Mouse (Mus musculus): ENCODE results near the gene Fdx1l. TPM values are rescaled to one million over a fixed set of nuclear protein-coding genes. Genes with fewer than 3 reads are reported as not detected.

The Fdx1l gene
- polyA plus RNA-seq, 1 experiment from 2014 or later = 53.2 TPM

DNA sequence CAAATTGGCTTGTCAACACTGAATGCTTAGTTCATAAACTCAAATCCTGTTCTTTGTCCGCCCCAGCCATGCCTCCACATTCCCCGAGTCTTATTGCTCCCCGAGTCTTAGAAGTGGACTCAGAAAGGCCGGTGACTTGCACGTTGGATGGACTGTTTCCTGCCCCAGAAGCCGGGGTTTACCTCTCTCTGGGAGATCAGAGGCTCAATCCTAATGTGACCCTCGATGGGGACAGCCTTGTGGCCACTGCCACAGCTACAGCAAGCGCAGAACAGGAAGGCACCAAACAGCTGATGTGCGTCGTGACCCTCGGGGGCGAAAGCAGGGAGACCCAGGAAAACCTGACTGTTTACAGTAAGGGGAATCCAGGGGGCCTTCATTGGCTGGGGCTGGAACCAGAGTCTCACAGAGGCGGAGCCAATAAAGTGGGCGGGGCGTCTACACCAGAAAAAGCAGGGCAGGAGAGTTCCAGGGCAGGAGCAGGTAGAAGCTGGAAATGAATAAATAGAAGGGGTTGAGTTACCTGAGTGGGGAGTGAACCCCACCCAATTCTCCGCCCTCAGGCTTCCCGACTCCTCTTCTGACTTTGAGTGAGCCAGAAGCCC, 38.8 kb downstream of the Fdx1l start:
- Histone ChIP-seq H3K4me1 (replicated peaks; ENCODE audit: control insufficient read depth, insufficient read depth, low read length) (peaks cover 6% of the 10 kb centered on the region), H3K27me3 (ENCODE audit: control insufficient read depth, insufficient read depth, low read length) (peaks cover 94% of the 10 kb centered on the region), H3K36me3 (ENCODE audit: control insufficient read depth, insufficient read depth, low read length) (no peaks in the 10 kb centered on the region), H3K4me2 (replicated peaks; ENCODE audit: low read depth, low read length) (no peak overlapping the region), H3K9me3 (ENCODE audit: control insufficient read depth, low read length) (no peaks in the 10 kb centered on the region), H3K9ac (ENCODE audit: low read depth, low read length) (no peak overlapping the region), H3K27ac (ENCODE audit: low read depth, low read length) (no peak overlapping the region), H3K4me3 (ENCODE audit: low read depth, low read length) (no peak overlapping the region)
- 3% methylated on average over 17 of the region's 17 CpGs for WGBS
- no peak for ATAC-seq (ENCODE audit: low FRiP score)
- DNase-seq (ENCODE audit: low spot score) = peak; percentile 40

DNA sequence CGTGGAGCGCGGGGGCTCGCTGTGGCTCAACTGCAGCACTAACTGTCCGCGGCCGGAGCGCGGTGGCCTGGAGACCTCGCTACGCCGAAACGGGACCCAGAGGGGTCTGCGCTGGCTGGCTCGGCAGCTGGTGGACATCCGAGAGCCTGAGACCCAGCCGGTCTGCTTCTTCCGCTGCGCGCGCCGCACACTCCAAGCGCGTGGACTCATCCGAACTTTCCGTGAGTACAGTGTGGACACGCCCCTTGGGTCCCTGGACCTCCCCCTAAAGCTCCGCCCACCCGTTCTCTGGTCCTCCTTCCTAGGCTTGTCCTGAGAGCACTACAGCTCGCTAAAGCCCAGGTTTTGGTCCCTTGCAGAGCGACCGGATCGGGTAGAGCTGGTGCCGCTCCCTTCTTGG, 40.3 kb downstream of the Fdx1l start:
- Histone ChIP-seq H3K27me3 (ENCODE audit: control insufficient read depth, insufficient read depth, low read length) (peaks cover 90% of the 10 kb centered on the region), H3K36me3 (ENCODE audit: control insufficient read depth, insufficient read depth, low read length) (no peaks in the 10 kb centered on the region), H3K4me1 (replicated peaks; ENCODE audit: control insufficient read depth, insufficient read depth, low read length) (peaks cover 6% of the 10 kb centered on the region), H3K4me2 (replicated peaks; ENCODE audit: low read depth, low read length) (peak overlapping the region; percentile 58), H3K27ac (ENCODE audit: low read depth, low read length) (no peak overlapping the region), H3K4me3 (ENCODE audit: low read depth, low read length) (peak overlapping the region; percentile 33), H3K9me3 (ENCODE audit: control insufficient read depth, low read length) (no peaks in the 10 kb centered on the region), H3K9ac (ENCODE audit: low read depth, low read length) (no peak overlapping the region; the same call in 1 of the 2 replicates)
- ATAC-seq (ENCODE audit: low FRiP score) = peak; percentile 33; the same call in 1 of the 2 replicates
- DNase-seq (ENCODE audit: low spot score) = peak; percentile 82
- WGBS = under 1% methylated on average over 31 of the region's 34 CpGs

GRCm38 (mm10) chr9:21032491-21032890, 40.9 kb downstream of the Fdx1l start:
- no peak overlapping the region; the same call in none of the 2 replicates for H3K4me2 ChIP-seq (replicated peaks; ENCODE audit: low read depth, low read length)
- H3K9me3 ChIP-seq (ENCODE audit: control insufficient read depth, low read length) = no peaks in the 10 kb centered on the region
- no peak overlapping the region for H3K27ac ChIP-seq (ENCODE audit: low read depth, low read length)
- peaks cover 84% of the 10 kb centered on the region for H3K27me3 ChIP-seq (ENCODE audit: control insufficient read depth, insufficient read depth, low read length)
- peak overlapping the region; percentile 40 for H3K4me3 ChIP-seq (ENCODE audit: low read depth, low read length)
- 2% methylated on average over 7 of the region's 7 CpGs for WGBS
- H3K9ac ChIP-seq (ENCODE audit: low read depth, low read length) = no peak overlapping the region
- ATAC-seq (ENCODE audit: low FRiP score) = no peak
- no peaks in the 10 kb centered on the region for H3K36me3 ChIP-seq (ENCODE audit: control insufficient read depth, insufficient read depth, low read length)
- H3K4me1 ChIP-seq (replicated peaks; ENCODE audit: control insufficient read depth, insufficient read depth, low read length) = peaks cover 6% of the 10 kb centered on the region
- no peak for DNase-seq (ENCODE audit: low spot score)

DNA sequence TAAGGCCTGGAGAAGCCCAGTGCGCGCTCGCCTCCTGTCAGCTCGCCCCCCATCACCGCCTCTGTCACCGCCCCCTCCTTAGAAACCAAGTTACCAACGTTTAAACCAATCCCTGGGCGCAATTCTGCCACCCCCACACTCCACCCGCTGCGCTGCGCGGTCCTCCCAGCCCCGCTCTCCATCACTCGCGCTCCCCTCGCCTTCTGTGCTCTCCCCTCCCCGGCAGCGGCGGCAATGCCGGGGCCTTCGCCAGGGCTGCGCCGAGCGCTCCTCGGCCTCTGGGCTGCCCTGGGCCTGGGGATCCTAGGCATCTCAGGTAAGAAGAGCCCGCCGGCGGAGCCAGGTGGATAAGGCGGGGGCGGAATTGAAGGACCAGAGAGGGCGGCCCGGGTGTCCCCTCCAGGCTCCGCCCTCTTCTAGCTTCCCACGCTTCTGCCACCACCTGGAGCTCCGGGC, 41.5 kb downstream of the Fdx1l start, which contains the start of gene Icam5:
Gene Icam5 (plus strand): TSS at position 178 of the 456 bp plus-strand sequence.
- H3K27me3 ChIP-seq (ENCODE audit: control insufficient read depth, insufficient read depth, low read length) = peaks cover 78% of the 10 kb centered on the region
- ATAC-seq (ENCODE audit: low FRiP score) = peak; percentile 5; the same call in 1 of the 2 replicates
- under 1% methylated on average over 31 of the region's 35 CpGs for WGBS
- no peak for DNase-seq (ENCODE audit: low spot score)
- H3K4me1 ChIP-seq (replicated peaks; ENCODE audit: control insufficient read depth, insufficient read depth, low read length) = peaks cover 6% of the 10 kb centered on the region
- no peak within 1 kb of the TSS for H3K9ac ChIP-seq (ENCODE audit: low read depth, low read length)
- no peaks in the 10 kb centered on the region for H3K36me3 ChIP-seq (ENCODE audit: control insufficient read depth, insufficient read depth, low read length)
- H3K4me3 ChIP-seq (ENCODE audit: low read depth, low read length) = peak within 1 kb of the TSS; percentile 40
- H3K27ac ChIP-seq (ENCODE audit: low read depth, low read length) = no peak within 1 kb of the TSS
- H3K4me2 ChIP-seq (replicated peaks; ENCODE audit: low read depth, low read length) = peak within 1 kb of the TSS; percentile 68
- no peaks in the 10 kb centered on the region for H3K9me3 ChIP-seq (ENCODE audit: control insufficient read depth, low read length)

DNA sequence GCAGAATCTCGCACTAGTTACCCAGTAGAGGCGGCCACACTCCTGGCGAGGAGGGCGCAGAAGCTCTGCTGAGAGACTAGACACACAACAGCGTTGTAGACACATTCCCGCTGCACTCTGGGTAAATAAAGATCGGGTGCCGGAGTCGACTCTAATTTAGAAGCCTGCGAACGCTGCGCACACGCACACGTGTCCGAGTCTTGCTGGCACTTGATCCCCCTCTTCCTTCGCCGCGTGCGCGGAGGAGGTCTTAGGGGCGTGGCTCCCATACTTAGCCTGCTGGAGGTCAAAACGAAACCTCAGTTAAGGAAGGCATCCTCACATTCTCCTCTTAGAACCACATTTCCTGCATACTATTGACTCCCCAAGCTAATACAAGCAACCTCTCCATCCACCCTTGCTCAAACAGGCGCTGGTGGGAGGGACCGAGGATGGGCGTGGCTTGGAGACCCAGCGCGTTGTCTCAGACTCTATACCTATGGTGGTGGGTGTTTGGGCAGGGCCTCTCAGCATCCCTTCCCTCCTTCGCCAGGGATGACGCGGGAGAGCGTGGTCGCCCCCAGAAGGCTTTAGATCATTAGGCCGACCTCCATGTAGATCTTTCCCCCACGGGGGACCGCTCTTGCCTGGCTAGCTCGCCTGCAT, 42.0 kb downstream of the Fdx1l start:
- Histone ChIP-seq H3K4me3 (ENCODE audit: low read depth, low read length) (peak overlapping the region; percentile 40), H3K27ac (ENCODE audit: low read depth, low read length) (no peak overlapping the region), H3K4me1 (replicated peaks; ENCODE audit: control insufficient read depth, insufficient read depth, low read length) (peaks cover 4% of the 10 kb centered on the region; the same call in 1 of the 2 replicates), H3K36me3 (ENCODE audit: control insufficient read depth, insufficient read depth, low read length) (no peaks in the 10 kb centered on the region), H3K4me2 (replicated peaks; ENCODE audit: low read depth, low read length) (peak overlapping the region; percentile 68), H3K9me3 (ENCODE audit: control insufficient read depth, low read length) (no peaks in the 10 kb centered on the region), H3K27me3 (ENCODE audit: control insufficient read depth, insufficient read depth, low read length) (peaks cover 76% of the 10 kb centered on the region), H3K9ac (ENCODE audit: low read depth, low read length) (no peak overlapping the region)
- ATAC-seq (ENCODE audit: low FRiP score) (peak; percentile 43; the same call in 1 of the 2 replicates), DNase-seq (ENCODE audit: low spot score) (peak; percentile 68)
- WGBS = under 1% methylated on average over 36 of the region's 36 CpGs

GRCm38 (mm10) chr9:21030781-21031250, 42.6 kb downstream of the Fdx1l start:
- DNase-seq (ENCODE audit: low spot score) (peak; percentile 83), ATAC-seq (ENCODE audit: low FRiP score) (peak; percentile 58; the same call in 1 of the 2 replicates)
- peak overlapping the region; percentile 68 for H3K4me2 ChIP-seq (replicated peaks; ENCODE audit: low read depth, low read length)
- no peaks in the 10 kb centered on the region for H3K9me3 ChIP-seq (ENCODE audit: control insufficient read depth, low read length)
- peaks cover 72% of the 10 kb centered on the region for H3K27me3 ChIP-seq (ENCODE audit: control insufficient read depth, insufficient read depth, low read length)
- WGBS = 0% methylated on average over 13 of the region's 13 CpGs
- peak overlapping the region; percentile 40 for H3K4me3 ChIP-seq (ENCODE audit: low read depth, low read length)
- no peaks in the 10 kb centered on the region for H3K36me3 ChIP-seq (ENCODE audit: control insufficient read depth, insufficient read depth, low read length)
- H3K4me1 ChIP-seq (replicated peaks; ENCODE audit: control insufficient read depth, insufficient read depth, low read length) = peaks cover 4% of the 10 kb centered on the region; the same call in 1 of the 2 replicates
- no peak overlapping the region for H3K9ac ChIP-seq (ENCODE audit: low read depth, low read length)
- H3K27ac ChIP-seq (ENCODE audit: low read depth, low read length) = no peak overlapping the region

DNA sequence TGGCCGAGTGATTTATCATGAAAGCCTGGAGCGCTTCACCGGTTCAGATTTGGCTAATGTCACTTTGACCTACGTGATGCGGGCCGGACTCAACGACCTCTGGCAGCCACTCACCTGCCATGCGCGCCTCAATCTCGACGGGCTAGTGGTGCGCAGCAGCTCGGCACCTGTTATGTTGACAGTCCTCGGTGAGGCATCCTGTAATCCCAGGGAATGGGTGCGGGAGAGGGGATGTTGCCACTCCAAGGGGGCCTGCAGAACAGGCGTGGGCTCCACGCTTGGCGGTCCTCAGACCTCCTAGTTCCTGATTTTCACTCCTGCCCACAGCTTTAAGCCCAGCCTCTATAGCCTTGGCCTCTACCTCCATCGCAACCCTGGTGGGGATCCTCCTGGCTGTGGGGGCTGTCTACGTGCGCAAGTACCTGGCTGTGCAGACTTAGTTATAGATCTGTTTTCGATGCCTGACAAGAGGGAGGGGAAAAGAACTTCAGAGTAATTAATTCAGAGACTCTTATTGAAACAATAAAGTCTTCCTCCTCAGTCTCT, 43.3 kb downstream of the Fdx1l start:
- Histone ChIP-seq H3K9me3 (ENCODE audit: control insufficient read depth, low read length) (no peaks in the 10 kb centered on the region), H3K4me2 (replicated peaks; ENCODE audit: low read depth, low read length) (peak overlapping the region; percentile 4; the same call in 1 of the 2 replicates), H3K9ac (ENCODE audit: low read depth, low read length) (no peak overlapping the region), H3K4me3 (ENCODE audit: low read depth, low read length) (peak overlapping the region; percentile 23; the same call in 1 of the 2 replicates), H3K4me1 (replicated peaks; ENCODE audit: control insufficient read depth, insufficient read depth, low read length) (peaks cover 4% of the 10 kb centered on the region; the same call in 1 of the 2 replicates), H3K27ac (ENCODE audit: low read depth, low read length) (no peak overlapping the region), H3K36me3 (ENCODE audit: control insufficient read depth, insufficient read depth, low read length) (no peaks in the 10 kb centered on the region), H3K27me3 (ENCODE audit: control insufficient read depth, insufficient read depth, low read length) (peaks cover 65% of the 10 kb centered on the region)
- peak; percentile 5 for DNase-seq (ENCODE audit: low spot score)
- ATAC-seq (ENCODE audit: low FRiP score) = no peak
- 23% methylated on average over 22 of the region's 22 CpGs for WGBS

DNA sequence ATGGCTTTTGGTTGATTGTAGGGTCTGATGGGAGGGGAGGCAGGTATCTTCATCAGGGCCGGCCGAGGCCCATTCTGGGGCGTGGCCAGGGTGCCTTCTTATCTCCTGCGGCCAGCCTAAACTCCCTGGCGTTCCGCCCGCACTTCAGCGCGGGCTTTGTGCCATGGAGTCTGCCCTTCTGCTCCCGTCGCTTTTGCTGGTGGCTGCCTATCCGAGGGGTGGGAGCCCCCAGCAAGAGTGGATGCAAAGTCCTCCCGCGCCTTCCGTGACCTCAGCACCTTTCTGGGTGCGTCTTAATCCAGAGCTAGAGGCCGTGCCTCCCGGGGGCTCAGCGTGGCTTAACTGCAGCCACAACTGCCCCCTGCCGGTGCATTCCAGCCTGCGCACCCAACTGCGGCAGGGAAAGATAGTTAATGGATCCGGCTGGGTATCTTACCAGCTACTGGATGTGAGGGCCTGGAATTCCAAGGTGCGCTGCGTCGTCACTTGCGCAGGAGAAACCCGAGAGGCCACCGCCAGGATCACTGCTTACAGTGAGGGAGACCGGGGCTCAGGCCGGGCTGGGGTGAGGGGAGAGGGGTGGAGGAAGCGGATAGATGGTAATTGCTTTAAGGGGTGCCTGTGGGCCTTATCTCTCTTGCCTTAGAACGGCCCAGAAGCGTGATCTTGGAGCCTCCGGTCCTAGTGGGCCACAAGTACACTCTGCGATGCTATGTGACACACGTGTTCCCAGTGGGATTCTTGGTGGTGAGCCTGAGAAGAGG, 43.9 kb downstream of the Fdx1l start, which contains the start of gene Icam4:
Gene Icam4 (plus strand): TSS at position 83 of the 764 bp plus-strand sequence.
- H3K9ac ChIP-seq (ENCODE audit: low read depth, low read length) = peak within 1 kb of the TSS; percentile 32; the same call in 1 of the 2 replicates
- H3K27me3 ChIP-seq (ENCODE audit: control insufficient read depth, insufficient read depth, low read length) = peaks cover 59% of the 10 kb centered on the region
- no peak within 1 kb of the TSS for H3K27ac ChIP-seq (ENCODE audit: low read depth, low read length)
- H3K9me3 ChIP-seq (ENCODE audit: control insufficient read depth, low read length) = no peaks in the 10 kb centered on the region
- H3K36me3 ChIP-seq (ENCODE audit: control insufficient read depth, insufficient read depth, low read length) = no peaks in the 10 kb centered on the region
- ATAC-seq (ENCODE audit: low FRiP score) = no peak
- peak within 1 kb of the TSS; percentile 42 for H3K4me2 ChIP-seq (replicated peaks; ENCODE audit: low read depth, low read length)
- 3% methylated on average over 37 of the region's 37 CpGs for WGBS
- DNase-seq (ENCODE audit: low spot score) = peak; percentile 87
- peak within 1 kb of the TSS; percentile 23 for H3K4me3 ChIP-seq (ENCODE audit: low read depth, low read length)
- H3K4me1 ChIP-seq (replicated peaks; ENCODE audit: control insufficient read depth, insufficient read depth, low read length) = peaks cover 4% of the 10 kb centered on the region; the same call in 1 of the 2 replicates
